Mouse (Mus musculus) midbrain, embryonic 13.5 days (tissue): ENCODE measurements around the gene Gmeb1. TPM values are rescaled to one million over a fixed set of nuclear protein-coding genes. Genes with fewer than 3 reads are reported as not detected.
"Not testable (repeated sequence)": the region's sequence is repeated elsewhere in the genome, so short reads cannot be mapped to it uniquely, and the experiment has no call there.

Source experiments
- ATAC-seq: fragments of 200-750 bp; cut with Nextera tagmentation; 2 replicates; pipeline ENCODE4 v1.8.0; 2017; ENCODE audit warnings: mild to moderate bottlenecking, moderate TSS enrichment, moderate library complexity
- H3K27ac ChIP-seq: fragments of 300-500 bp; sonication (generic); 2 replicates; pipeline ENCODE4 v1.5.1; 2015; ENCODE audit warnings: inconsistent platforms, mild to moderate bottlenecking, moderate library complexity
- H3K27me3 ChIP-seq: fragments of 300-500 bp; sonication (generic); 2 replicates; pipeline ENCODE4 v1.6.1; 2015; ENCODE audit warnings: mild to moderate bottlenecking, inconsistent platforms
- H3K36me3 ChIP-seq: fragments of 300-500 bp; sonication (generic); 2 replicates; pipeline ENCODE4 v1.6.1; 2015; ENCODE audit warnings: mild to moderate bottlenecking, inconsistent platforms
- H3K4me1 ChIP-seq: fragments of 300-500 bp; sonication (generic); replicated peaks from 2 replicates; pipeline ENCODE4 v1.6.1; 2015; ENCODE audit warnings: inconsistent platforms
- H3K4me2 ChIP-seq: fragments of 300-500 bp; sonication (generic); replicated peaks from 2 replicates; pipeline ENCODE4 v1.6.1; 2015; ENCODE audit warnings: moderate library complexity, mild to moderate bottlenecking, inconsistent platforms
- H3K4me3 ChIP-seq: fragments of 300-500 bp; sonication (generic); replicated peaks from 2 replicates; pipeline ENCODE4 v1.5.1; 2015; ENCODE audit warnings: mild to moderate bottlenecking, inconsistent platforms
- H3K9ac ChIP-seq: fragments of 300-500 bp; sonication (generic); replicated peaks from 2 replicates; pipeline ENCODE4 v1.6.1; 2015; ENCODE audit warnings: mild to moderate bottlenecking, inconsistent platforms
- H3K9me3 ChIP-seq: fragments of 300-500 bp; sonication (generic); 2 replicates; pipeline ENCODE4 v1.6.1; 2016; ENCODE audit warnings: mild to moderate bottlenecking, inconsistent platforms
- WGBS: fragments of 180-500 bp; shearing (Covaris S2); methylation state at CpG from one replicate; pipeline ENCODE4 v1.1.7; 2015; 5-methylcytosine and 5-hydroxymethylcytosine counted together
- polyA plus RNA-seq: library from polyadenylated mRNA; unstranded; fragments of >200 nt; fragmentation: Nextera tagmentation; extraction: Ambion mirVana; gene quantifications from 2 replicates; pipeline ENCODE4 v1.2.1, GENCODE M21; 2015

The Gmeb1 gene
- 49.4 and 50.3 TPM in 2 replicates for polyA plus RNA-seq

GRCm38 (mm10) chr4:132261514-132262357 is at the start of gene Gmeb1:
TSS of gene Gmeb1 (minus strand) at chr4:132261602.
- H3K36me3 ChIP-seq, result no peaks in the 10 kb centered on the region
- H3K4me3 ChIP-seq, result peak within 1 kb of the TSS; percentile 84
- H3K9ac ChIP-seq, result peak within 1 kb of the TSS; percentile 95
- peak within 1 kb of the TSS; percentile 91 for H3K4me2 ChIP-seq
- H3K9me3 ChIP-seq, result no peaks in the 10 kb centered on the region
- peaks cover 27% of the 10 kb centered on the region for H3K4me1 ChIP-seq
- 22% methylated on average over 29 of the region's 49 CpGs for WGBS
- ATAC-seq, result peak; percentile 96
- no peaks in the 10 kb centered on the region for H3K27me3 ChIP-seq
- H3K27ac ChIP-seq, result peak within 1 kb of the TSS; percentile 92

- Histone ChIP-seq H3K4me2 (peak overlapping the region; percentile 80), H3K9me3 (no peaks in the 10 kb centered on the region), H3K36me3 (peaks cover 53% of the 10 kb centered on the region), H3K27ac (peak overlapping the region; percentile 90), H3K4me3 (peak overlapping the region; percentile 65), H3K9ac (peak overlapping the region; percentile 91), H3K27me3 (no peaks in the 10 kb centered on the region), H3K4me1 (peaks cover 15% of the 10 kb centered on the region)
- peak; percentile 24; the same call in 1 of the 2 replicates for ATAC-seq
- WGBS, result 30% methylated on average over 10 of the region's 10 CpGs
Observed at GRCm38 (mm10) chr4:132309849-132310472, 48.6 kb upstream of the Gmeb1 start.

GRCm38 (mm10) chr4:132309140-132309848 is 47.9 kb upstream of the Gmeb1 start:
- under 1% methylated on average over 15 of the region's 15 CpGs for WGBS
- Histone ChIP-seq H3K27ac (peak overlapping the region; percentile 90), H3K9ac (peak overlapping the region; percentile 91), H3K27me3 (no peaks in the 10 kb centered on the region), H3K4me2 (peak overlapping the region; percentile 80), H3K4me3 (peak overlapping the region; percentile 65), H3K4me1 (peaks cover 15% of the 10 kb centered on the region), H3K9me3 (no peaks in the 10 kb centered on the region), H3K36me3 (peaks cover 47% of the 10 kb centered on the region)
- ATAC-seq, result no peak

DNA sequence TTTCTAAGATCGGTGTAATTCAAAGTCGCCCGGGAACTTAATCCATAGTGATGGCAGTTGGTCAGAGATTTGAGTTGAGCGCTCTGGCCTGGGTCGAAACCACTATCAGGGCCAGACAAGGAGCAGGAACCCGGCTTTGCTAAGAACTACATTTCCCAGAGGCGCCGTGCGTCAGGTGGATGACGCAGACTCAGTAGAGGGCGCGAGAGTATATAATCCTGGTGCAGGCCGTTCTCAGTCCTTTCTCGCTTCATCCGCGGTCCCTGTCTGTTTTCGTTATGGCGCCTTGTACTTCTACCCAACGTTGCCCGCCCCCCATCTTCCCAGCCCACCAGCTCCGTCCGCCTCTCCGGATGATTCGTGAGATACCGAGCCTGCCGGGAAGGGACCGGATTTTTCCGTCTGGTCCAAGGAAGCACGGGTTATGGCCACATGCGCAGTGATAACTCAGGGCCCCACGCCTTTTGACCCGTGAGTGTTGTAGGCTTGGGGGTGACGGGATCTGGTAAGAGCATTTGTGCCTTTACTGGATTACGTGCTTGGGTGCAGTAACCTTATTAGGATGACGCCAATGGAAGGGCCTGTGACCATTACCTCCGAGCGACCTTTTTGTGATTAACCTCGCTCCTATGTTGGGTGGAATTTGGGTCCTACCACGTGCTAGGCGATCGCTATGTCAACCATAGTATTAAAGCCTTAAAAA is 47.2 kb upstream of the Gmeb1 start:
- Histone ChIP-seq H3K27ac (peak overlapping the region; percentile 90), H3K4me3 (peak overlapping the region; percentile 65), H3K4me2 (peak overlapping the region; percentile 80), H3K27me3 (no peaks in the 10 kb centered on the region), H3K4me1 (peaks cover 15% of the 10 kb centered on the region), H3K9ac (peak overlapping the region; percentile 91), H3K9me3 (no peaks in the 10 kb centered on the region), H3K36me3 (peaks cover 40% of the 10 kb centered on the region)
- peak; percentile 93 for ATAC-seq
- 1% methylated on average over 41 of the region's 41 CpGs for WGBS

DNA sequence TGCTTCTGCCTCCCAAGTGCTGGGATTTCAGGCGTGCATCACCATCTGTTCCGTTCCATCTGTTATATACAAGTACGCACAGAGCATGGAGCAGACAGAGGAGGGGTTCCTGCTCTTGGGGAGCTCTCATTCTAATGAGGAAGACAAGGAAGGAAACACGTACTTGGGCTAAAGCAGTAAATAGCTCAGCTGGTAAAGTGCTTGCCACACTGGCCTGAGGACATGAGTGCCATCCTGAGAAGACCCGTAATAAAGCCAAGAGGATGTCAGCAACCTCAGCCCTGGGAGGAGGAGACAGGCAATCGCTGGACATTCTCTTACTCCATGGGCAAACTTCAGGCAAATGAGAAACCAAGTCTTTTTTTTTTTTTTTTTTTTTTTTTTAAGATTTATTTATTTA is 44.6 kb upstream of the Gmeb1 start:
- no peak overlapping the region for H3K27ac ChIP-seq
- no peak overlapping the region for H3K4me2 ChIP-seq
- H3K9ac ChIP-seq, result no peak overlapping the region
- H3K4me3 ChIP-seq, result no peak overlapping the region
- H3K27me3 ChIP-seq, result no peaks in the 10 kb centered on the region
- 78% methylated on average over 6 of the region's 6 CpGs for WGBS
- no peak for ATAC-seq
- peaks cover 14% of the 10 kb centered on the region for H3K36me3 ChIP-seq
- no peaks in the 10 kb centered on the region for H3K9me3 ChIP-seq
- peaks cover 21% of the 10 kb centered on the region for H3K4me1 ChIP-seq

- Histone ChIP-seq H3K4me1 (peaks cover 16% of the 10 kb centered on the region), H3K36me3 (peaks cover 6% of the 10 kb centered on the region), H3K9me3 (no peaks in the 10 kb centered on the region), H3K4me2 (no peak overlapping the region), H3K9ac (no peak overlapping the region), H3K4me3 (no peak overlapping the region), H3K27me3 (no peaks in the 10 kb centered on the region), H3K27ac (no peak overlapping the region)
- 89% methylated on average over 8 of the region's 8 CpGs for WGBS
- no peak for ATAC-seq
Observed at GRCm38 (mm10) chr4:132305276-132305675, 43.9 kb upstream of the Gmeb1 start.

GRCm38 (mm10) chr4:132303484-132303883 is 42.1 kb upstream of the Gmeb1 start:
- WGBS, result 53% methylated on average over 6 of the region's 6 CpGs
- H3K27ac ChIP-seq, H3K4me1 ChIP-seq, H3K9me3 ChIP-seq, ATAC-seq, H3K27me3 ChIP-seq, H3K36me3 ChIP-seq: not testable (repeated sequence)
- H3K9ac ChIP-seq, result peak overlapping the region; percentile 60; the same call in 1 of the 2 replicates
- H3K4me2 ChIP-seq, result peak overlapping the region; percentile 60
- peak overlapping the region; percentile 41 for H3K4me3 ChIP-seq

DNA sequence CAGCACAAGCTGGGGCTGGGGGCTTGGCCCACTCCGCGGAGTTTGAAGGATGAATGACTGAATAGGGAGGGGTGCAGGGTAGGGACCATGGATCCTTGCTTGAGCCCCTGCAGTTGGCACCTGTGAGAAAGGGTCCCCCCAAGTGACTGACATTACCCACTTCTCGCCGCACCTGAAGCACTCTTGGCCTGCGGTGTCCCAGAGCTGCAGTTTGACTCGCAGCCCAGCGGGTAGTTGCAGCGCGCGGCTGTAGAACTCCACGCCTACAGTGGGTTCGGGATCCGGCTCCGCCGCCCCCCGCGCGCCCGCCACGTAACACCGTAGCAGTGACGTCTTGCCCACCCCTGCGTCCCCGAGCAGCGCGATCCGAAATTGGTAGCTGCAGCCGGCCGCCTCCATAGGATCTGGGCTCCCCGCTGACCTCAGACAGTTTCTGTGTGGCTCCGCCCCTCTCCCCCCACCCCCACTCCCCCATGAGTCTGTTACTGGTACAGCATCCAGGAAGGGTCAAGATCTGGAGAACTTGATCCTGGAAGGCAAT is 41.6 kb upstream of the Gmeb1 start, which contains the start of gene Rab42:
Gene Rab42, minus strand, starts transcription at position 447 of the 541 bp plus-strand sequence.
- Histone ChIP-seq H3K4me3 (peak within 1 kb of the TSS; percentile 41), H3K9ac (peak within 1 kb of the TSS; percentile 60), H3K4me2 (peak within 1 kb of the TSS; percentile 60), H3K27me3 (no peaks in the 10 kb centered on the region), H3K9me3 (no peaks in the 10 kb centered on the region), H3K4me1 (peaks cover 6% of the 10 kb centered on the region; the same call in 1 of the 2 replicates), H3K36me3 (no peaks in the 10 kb centered on the region), H3K27ac (no peak within 1 kb of the TSS)
- peak; percentile 53; the same call in 1 of the 2 replicates for ATAC-seq
- 2% methylated on average over 31 of the region's 31 CpGs for WGBS

DNA sequence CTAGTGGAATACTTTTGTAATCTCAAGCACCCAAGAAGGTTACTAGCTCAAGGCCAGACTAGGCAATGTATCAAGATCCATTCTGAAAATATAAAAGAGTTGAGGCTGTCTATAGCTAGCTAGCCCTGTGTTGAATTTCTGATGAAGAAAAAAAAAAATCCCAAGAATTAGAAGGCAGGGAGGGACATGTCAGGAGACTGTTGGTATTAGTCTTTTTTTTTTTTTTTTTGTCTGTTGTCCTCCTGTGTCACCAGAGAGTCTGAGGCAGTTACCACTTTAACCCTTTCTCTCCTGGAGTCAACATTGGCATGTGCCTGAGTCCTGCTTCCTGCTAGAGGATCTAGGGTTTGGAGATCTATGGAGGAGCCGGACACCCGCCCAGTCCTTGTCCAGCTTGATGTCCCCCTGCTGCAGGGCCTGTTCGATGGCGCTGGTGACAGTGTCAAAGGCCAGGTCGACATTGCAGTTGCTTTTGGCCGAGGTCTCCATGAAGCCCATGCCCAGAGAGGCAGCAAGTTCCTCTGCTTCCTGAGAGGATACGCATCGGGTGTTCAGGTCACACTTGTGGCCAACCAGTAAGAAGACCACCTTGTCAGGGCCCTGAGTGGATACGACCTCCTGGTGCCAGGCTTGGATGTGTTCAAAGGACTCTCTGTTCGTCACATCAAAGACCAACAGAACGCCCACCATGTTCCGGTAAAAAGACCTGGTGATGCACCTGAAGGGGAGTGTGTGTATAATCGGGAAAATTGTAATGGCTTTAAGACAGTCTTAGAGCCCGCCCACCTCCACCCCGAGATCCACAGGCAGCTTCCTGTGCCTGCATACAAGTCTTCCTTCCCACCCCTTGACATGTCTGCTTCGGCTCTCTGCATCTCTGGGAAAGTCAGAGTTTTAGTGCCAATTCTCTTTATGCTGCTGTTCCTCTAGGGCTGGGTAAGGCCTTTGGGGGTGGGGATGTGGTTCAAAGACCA is 40.9 kb upstream of the Gmeb1 start:
- Histone ChIP-seq H3K4me2 (peak overlapping the region; percentile 60), H3K4me3 (peak overlapping the region; percentile 41), H3K9ac (0 out of 2 replicates have a peak overlapping the region, but pooled peaks have one; percentile 60), H3K27me3 (no peaks in the 10 kb centered on the region), H3K4me1 (peaks cover 6% of the 10 kb centered on the region; the same call in 1 of the 2 replicates), H3K27ac (no peak overlapping the region), H3K9me3 (no peaks in the 10 kb centered on the region), H3K36me3 (no peaks in the 10 kb centered on the region)
- no peak for ATAC-seq
- WGBS, result 68% methylated on average over 16 of the region's 16 CpGs

DNA sequence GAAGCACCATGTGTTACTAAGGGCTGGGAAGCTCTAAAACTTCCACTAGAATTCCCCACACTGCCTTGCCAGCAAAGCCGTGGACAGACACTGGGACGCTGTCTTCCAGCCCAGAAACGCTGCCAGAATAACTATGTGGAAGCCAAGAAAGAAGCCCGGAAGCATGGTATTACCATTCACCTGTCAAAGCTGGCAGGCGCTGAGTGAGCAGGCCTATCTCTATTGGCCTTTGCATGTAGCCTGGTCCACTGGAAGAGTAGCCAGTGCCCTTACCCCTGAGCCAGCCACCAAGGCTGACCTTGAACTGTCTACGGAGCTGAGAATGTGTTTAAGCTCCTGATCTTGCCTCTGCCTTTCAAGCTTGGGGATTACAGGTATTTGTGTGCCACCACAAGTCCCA is 40.1 kb upstream of the Gmeb1 start:
- H3K9ac ChIP-seq, result no peak overlapping the region
- 91% methylated on average over 6 of the region's 6 CpGs for WGBS
- no peak overlapping the region for H3K4me2 ChIP-seq
- H3K4me1 ChIP-seq, result peaks cover 6% of the 10 kb centered on the region; the same call in 1 of the 2 replicates
- no peaks in the 10 kb centered on the region for H3K36me3 ChIP-seq
- no peaks in the 10 kb centered on the region for H3K9me3 ChIP-seq
- no peaks in the 10 kb centered on the region for H3K27me3 ChIP-seq
- ATAC-seq, result no peak
- no peak overlapping the region for H3K4me3 ChIP-seq
- no peak overlapping the region for H3K27ac ChIP-seq
